Mouse (Mus musculus) ES-E14 (cell line): ENCODE results near the gene Marveld3. TPM values are rescaled to one million over a fixed set of nuclear protein-coding genes. Genes with fewer than 3 reads are reported as not detected.

Experiments
- DNase-seq: peaks from one replicate; pipeline ENCODE4 v3.0.0-alpha.2; 2013; ENCODE audit warnings: low read depth, low spot score
- H3K27ac ChIP-seq: 2 replicates; pipeline ENCODE4 v1.5.1; 2012; ENCODE audit warnings: low read depth, mild to moderate bottlenecking, low read length, moderate library complexity, mixed read lengths; ENCODE audit not compliant: poor library complexity, insufficient read depth, severe bottlenecking
- H3K36me3 ChIP-seq: 2 replicates; pipeline ENCODE4 v1.6.1; 2012; ENCODE audit warnings: mild to moderate bottlenecking, low read length, moderate library complexity, mixed read lengths; ENCODE audit not compliant: control insufficient read depth, poor library complexity, insufficient read depth, severe bottlenecking
- H3K4me1 ChIP-seq, 2 experiments: fragments of 150-350 bp in 1 of 2; sonication (generic) in 1 of 2; 2 replicates each; pipeline ENCODE4 v1.6.1; 2012; ENCODE audit warnings: low read length in 2 of 2, mild to moderate bottlenecking in 1 of 2, mixed read lengths in 1 of 2; ENCODE audit not compliant: control insufficient read depth in 2 of 2, insufficient read depth in 2 of 2, poor library complexity in 1 of 2
- H3K4me3 ChIP-seq, 2 experiments: fragments of 150-350 bp in 1 of 2; sonication (generic) in 1 of 2; 2 replicates each; pipeline ENCODE4 v1.5.1; 2012; ENCODE audit warnings: low read length in 2 of 2, low read depth in 1 of 2, mild to moderate bottlenecking in 1 of 2, mixed read lengths in 1 of 2; ENCODE audit not compliant: insufficient read depth in 1 of 2, poor library complexity in 1 of 2, severe bottlenecking in 1 of 2
- H3K9ac ChIP-seq: 2 replicates; pipeline ENCODE4 v1.6.1; 2012; ENCODE audit warnings: low read depth, mild to moderate bottlenecking, low read length, mixed read lengths; ENCODE audit not compliant: poor library complexity, insufficient read depth, severe bottlenecking
- H3K9me3 ChIP-seq: fragments of 150-350 bp; sonication (generic); 2 replicates; pipeline ENCODE4 v1.6.1; 2012; ENCODE audit warnings: low read depth, mild to moderate bottlenecking, low read length; ENCODE audit not compliant: control insufficient read depth, insufficient read depth
- CHD2 ChIP-seq: IDR thresholded peaks from 2 replicates; pipeline ENCODE4 v1.6.1; 2014; ENCODE audit warnings: mild to moderate bottlenecking, low read depth, low read length, inconsistent platforms
- HCFC1 ChIP-seq: IDR thresholded peaks from 2 replicates; pipeline ENCODE4 v1.6.1; 2012; ENCODE audit warnings: low read length, inconsistent platforms, borderline replicate concordance; ENCODE audit not compliant: insufficient read depth
- MAFK ChIP-seq: IDR thresholded peaks from 2 replicates; pipeline ENCODE4 v1.6.1; 2014; ENCODE audit warnings: mild to moderate bottlenecking, low read depth, low read length, inconsistent platforms; ENCODE audit not compliant: insufficient read depth
- ZC3H11A ChIP-seq: IDR thresholded peaks from 2 replicates; pipeline ENCODE4 v1.6.1; 2012; ENCODE audit warnings: low read depth, mild to moderate bottlenecking, inconsistent platforms, low read length, borderline replicate concordance
- ZNF384 ChIP-seq: IDR thresholded peaks from 2 replicates; pipeline ENCODE4 v1.6.1; 2012; ENCODE audit warnings: low read depth, low read length, inconsistent platforms
- in situ Hi-C, 2 experiments: fragments of 600-800 bp; cut with MboI; formaldehyde crosslinking; loops; one replicate each; pipeline ENCODE4 v1.15.1; 2025; ENCODE audit warnings: low sequenced_read_pairs in 2 of 2, inconsistent platforms in 1 of 2; ENCODE audit not compliant: unreplicated experiment in 2 of 2
- total RNA-seq: library from RNA; depleted of rRNA; stranded (reverse); fragments of 300-350 nt; gene quantifications from 2 replicates; pipeline ENCODE4 v1.2.3, GENCODE M21; 2012

The Marveld3 gene
- total RNA-seq, 1 experiment, result 2.0 TPM

GRCm38 (mm10) chr8:109963421-109963820 is 1.4 kb upstream of the Marveld3 start:
- no peak for DNase-seq

GRCm38 (mm10) chr8:109962896-109963295 is 893 bp upstream of the Marveld3 start:
- no peaks in the 10 kb centered on the region for H3K36me3 ChIP-seq
- H3K4me1 ChIP-seq, result peaks cover 0 to 5% of the 10 kb centered on the region in 2 experiments; a peak in 2 of 4 replicates
- DNase-seq, result no peak
- in situ Hi-C loops, result no loop called here
- no peak overlapping the region for H3K27ac ChIP-seq
- H3K9me3 ChIP-seq, result no peaks in the 10 kb centered on the region
- no peak overlapping the region for H3K4me3 ChIP-seq
- no peak overlapping the region for H3K9ac ChIP-seq
- TF ChIP-seq MAFK (no peak), HCFC1 (no peak), ZC3H11A (no peak), ZNF384 (no peak), CHD2 (no peak)

More at GRCm38 (mm10) chr8:109963421-109963820, 1.4 kb upstream of the Marveld3 start:
- Histone ChIP-seq H3K4me1 (peaks cover 0 to 2% of the 10 kb centered on the region in 2 experiments; a peak in 1 of 4 replicates), H3K9me3 (no peaks in the 10 kb centered on the region), H3K4me3 (no peak overlapping the region), H3K27ac (no peak overlapping the region), H3K36me3 (no peaks in the 10 kb centered on the region), H3K9ac (no peak overlapping the region)
- no peak for TF ChIP-seq ZNF384
- no peak for TF ChIP-seq HCFC1
- no peak for TF ChIP-seq CHD2
- no peak for TF ChIP-seq ZC3H11A
- no peak for TF ChIP-seq MAFK
- in situ Hi-C loops, result no loop called here

DNA sequence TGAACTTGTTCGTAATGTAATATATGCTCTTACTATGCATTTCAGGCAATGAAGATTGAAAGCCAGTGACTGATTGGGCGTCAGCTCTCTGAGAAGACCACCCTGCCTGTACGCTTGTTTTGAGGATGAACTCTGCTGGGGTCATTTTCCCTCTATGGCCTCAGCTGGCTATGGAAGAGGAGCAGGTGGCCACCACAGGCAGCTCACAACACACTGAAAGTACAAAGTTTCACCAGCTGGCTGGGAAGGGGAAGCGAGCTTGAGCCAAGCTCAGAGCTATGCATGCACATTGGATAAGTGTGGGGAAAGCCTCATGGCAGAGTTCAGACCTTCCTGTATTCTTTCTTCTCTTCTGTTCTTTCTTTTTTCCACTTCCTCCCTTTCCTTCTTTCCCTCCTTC is 2.9 kb downstream of the Marveld3 start:
- Histone ChIP-seq H3K4me1 (peaks cover 2 to 14% of the 10 kb centered on the region in 2 experiments; a peak in 3 of 4 replicates), H3K36me3 (no peaks in the 10 kb centered on the region), H3K4me3 (no peak overlapping the region), H3K9me3 (no peaks in the 10 kb centered on the region), H3K27ac (no peak overlapping the region), H3K9ac (no peak overlapping the region)
- in situ Hi-C loops, result no loop called here
- TF ChIP-seq CHD2 (no peak), ZC3H11A (no peak), HCFC1 (no peak), MAFK (no peak), ZNF384 (no peak)
- no peak for DNase-seq

- H3K9me3 ChIP-seq, result no peaks in the 10 kb centered on the region
- H3K27ac ChIP-seq, result no peak overlapping the region
- H3K36me3 ChIP-seq, result no peaks in the 10 kb centered on the region
- peaks cover 2 to 14% of the 10 kb centered on the region in 2 experiments; a peak in 3 of 4 replicates for H3K4me1 ChIP-seq
- no peak for TF ChIP-seq HCFC1
- no peak for TF ChIP-seq MAFK
- TF ChIP-seq CHD2, result no peak
- TF ChIP-seq ZNF384, result no peak
- no peak for TF ChIP-seq ZC3H11A
- no peak overlapping the region for H3K9ac ChIP-seq
- no peak overlapping the region for H3K4me3 ChIP-seq
- no peak for DNase-seq
- in situ Hi-C loops, result no loop called here
These were observed 3.9 kb downstream of the Marveld3 start for GRCm38 (mm10) chr8:109958036-109958655.
